Mouse (Mus musculus): Measurements from ENCODE around the gene Rrp8. TPM values are rescaled to one million over a fixed set of nuclear protein-coding genes. Genes with fewer than 3 reads are reported as not detected.
A peak's percentile ranks its signal among the peaks of the same experiment; 100 is the strongest.

Rrp8 gene
- polyA plus RNA-seq, 1 experiment from 2014 or later = 43.1 TPM

GRCm38 (mm10) chr7:105690875-105691274, 46.3 kb downstream of the Rrp8 start:
- H3K9me3 ChIP-seq = no peaks in the 10 kb centered on the region
- WGBS = 92% methylated on average over 1 of the region's 1 CpGs
- ATAC-seq (ENCODE audit: insufficient number of reproducible peaks, insufficient read depth, low FRiP score, low TSS enrichment, low read depth) = no peak
- H3K36me3 ChIP-seq = no peaks in the 10 kb centered on the region
- no peaks in the 10 kb centered on the region for H3K27me3 ChIP-seq
- H3K27ac ChIP-seq = no peak overlapping the region
- H3K4me1 ChIP-seq (replicated peaks) = no peaks in the 10 kb centered on the region
- no peak overlapping the region for H3K9ac ChIP-seq (replicated peaks)
- H3K4me2 ChIP-seq = no peak overlapping the region
- no peak overlapping the region for H3K4me3 ChIP-seq (replicated peaks)

- Histone ChIP-seq H3K4me2 (peak overlapping the region; percentile 40), H3K4me1 (replicated peaks) (no peaks in the 10 kb centered on the region), H3K4me3 (replicated peaks) (no peak overlapping the region), H3K9me3 (no peaks in the 10 kb centered on the region), H3K27ac (no peak overlapping the region), H3K9ac (replicated peaks) (no peak overlapping the region), H3K36me3 (no peaks in the 10 kb centered on the region), H3K27me3 (no peaks in the 10 kb centered on the region)
- 15% methylated on average over 13 of the region's 13 CpGs for WGBS
- peak; percentile 63; the same call in 1 of the 2 replicates for ATAC-seq (ENCODE audit: insufficient number of reproducible peaks, insufficient read depth, low FRiP score, low TSS enrichment, low read depth)
These were observed 51.5 kb downstream of the Rrp8 start for GRCm38 (mm10) chr7:105685541-105686197.

Other genes with a start within 250 kb of the Rrp8 start
- gene Smpd1, start 183.0 kb downstream of the Rrp8 start, polyA plus RNA-seq (2016; fragmentation: Nextera tagmentation; extraction: Ambion mirVana) = 29.9 and 31.4 TPM in 2 replicates
- 62.7 and 66.4 TPM in 2 replicates for gene Apbb1, start 155.7 kb downstream of the Rrp8 start, polyA plus RNA-seq (2016; fragmentation: Nextera tagmentation; extraction: Ambion mirVana)
- 0.23 and 0.37 TPM in 2 replicates for gene Hpx, start 137.2 kb downstream of the Rrp8 start, polyA plus RNA-seq (2016; fragmentation: Nextera tagmentation; extraction: Ambion mirVana)
- 34.4 and 37.4 TPM in 2 replicates for gene Trim3, start 103.8 kb downstream of the Rrp8 start, polyA plus RNA-seq (2016; fragmentation: Nextera tagmentation; extraction: Ambion mirVana)
- 167 and 168 TPM in 2 replicates for gene Timm10b, start 97.3 kb downstream of the Rrp8 start, polyA plus RNA-seq (2016; fragmentation: Nextera tagmentation; extraction: Ambion mirVana)
- gene Arfip2, start 97.0 kb downstream of the Rrp8 start, polyA plus RNA-seq (2016; fragmentation: Nextera tagmentation; extraction: Ambion mirVana) = 72.8 and 77.2 TPM in 2 replicates
- 9.9 and 13.9 TPM in 2 replicates for gene Gm45799, start 96.8 kb downstream of the Rrp8 start, polyA plus RNA-seq (2016; fragmentation: Nextera tagmentation; extraction: Ambion mirVana)
- 1.2 and 1.5 TPM in 2 replicates for gene Dnhd1, start 86.6 kb downstream of the Rrp8 start, polyA plus RNA-seq (2016; fragmentation: Nextera tagmentation; extraction: Ambion mirVana)
- 216 and 232 TPM in 2 replicates for gene Ilk, start 793 bp downstream of the Rrp8 start, polyA plus RNA-seq (2016; fragmentation: Nextera tagmentation; extraction: Ambion mirVana)
- 170 and 173 TPM in 2 replicates for gene Taf10, start 7.0 kb upstream of the Rrp8 start, polyA plus RNA-seq (2016; fragmentation: Nextera tagmentation; extraction: Ambion mirVana)
- gene Tpp1, start 14.8 kb upstream of the Rrp8 start, polyA plus RNA-seq (2016; fragmentation: Nextera tagmentation; extraction: Ambion mirVana) = 33.3 and 38.3 TPM in 2 replicates
- 24.8 and 28.2 TPM in 2 replicates for gene Dchs1, start 50.3 kb upstream of the Rrp8 start, polyA plus RNA-seq (2016; fragmentation: Nextera tagmentation; extraction: Ambion mirVana)
- gene Mrpl17, start 73.7 kb upstream of the Rrp8 start, polyA plus RNA-seq (2016; fragmentation: Nextera tagmentation; extraction: Ambion mirVana) = 319 and 330 TPM in 2 replicates
- gene Gm4070, start 216.6 kb upstream of the Rrp8 start, polyA plus RNA-seq (2016; fragmentation: Nextera tagmentation; extraction: Ambion mirVana) = 0.10 and 0.28 TPM in 2 replicates

All from limb, embryonic 12.5 days (tissue).